Mouse (Mus musculus): ENCODE measurements around the gene Ppp2r5e.
"Not testable (repeated sequence)": the region's sequence is repeated elsewhere in the genome, so short reads cannot be mapped to it uniquely, and the experiment has no call there.

The Ppp2r5e gene

GRCm38 (mm10) chr12:75492549-75493327 is 103.3 kb downstream of the Ppp2r5e start:
- no peak for DNase-seq (ENCODE audit: low read depth in 1 of 2, low spot score in 2 of 2)

GRCm38 (mm10) chr12:75492148-75492547 is 103.9 kb downstream of the Ppp2r5e start:
- not testable (repeated sequence) for DNase-seq (ENCODE audit: low read depth in 1 of 2, low spot score in 2 of 2)

- DNase-seq (ENCODE audit: low read depth in 1 of 2, low spot score in 2 of 2), result no peak
These were observed 108.5 kb downstream of the Ppp2r5e start for GRCm38 (mm10) chr12:75487500-75487899.

GRCm38 (mm10) chr12:75486568-75487286 is 109.3 kb downstream of the Ppp2r5e start:
- no peak for DNase-seq (ENCODE audit: low read depth in 1 of 2, low spot score in 2 of 2)

- DNase-seq (ENCODE audit: low read depth in 1 of 2, low spot score in 2 of 2), result no peak
These were observed 113.3 kb downstream of the Ppp2r5e start for GRCm38 (mm10) chr12:75482781-75483180.

GRCm38 (mm10) chr12:75482015-75482414 is 114.0 kb downstream of the Ppp2r5e start:
- DNase-seq (ENCODE audit: low read depth in 1 of 2, low spot score in 2 of 2), result no peak

GRCm38 (mm10) chr12:75480031-75480430 is 116.0 kb downstream of the Ppp2r5e start:
- no peak for DNase-seq (ENCODE audit: low read depth in 1 of 2, low spot score in 2 of 2)

- DNase-seq (ENCODE audit: low read depth in 1 of 2, low spot score in 2 of 2), result no peak
These were observed 116.6 kb downstream of the Ppp2r5e start for GRCm38 (mm10) chr12:75479375-75479898.

- DNase-seq (ENCODE audit: low read depth in 1 of 2, low spot score in 2 of 2), result no peak
These were observed 117.4 kb downstream of the Ppp2r5e start for GRCm38 (mm10) chr12:75478596-75478995.

- no peak for DNase-seq (ENCODE audit: low read depth in 1 of 2, low spot score in 2 of 2)
These were observed 117.9 kb downstream of the Ppp2r5e start for GRCm38 (mm10) chr12:75478117-75478516.

- no peak for DNase-seq (ENCODE audit: low read depth in 1 of 2, low spot score in 2 of 2)
These were observed 123.0 kb downstream of the Ppp2r5e start for GRCm38 (mm10) chr12:75473021-75473420.

GRCm38 (mm10) chr12:75472107-75472506 is 123.9 kb downstream of the Ppp2r5e start:
- DNase-seq (ENCODE audit: low read depth in 1 of 2, low spot score in 2 of 2), result no peak

- no peak for DNase-seq (ENCODE audit: low read depth in 1 of 2, low spot score in 2 of 2)
These were observed 128.2 kb downstream of the Ppp2r5e start for GRCm38 (mm10) chr12:75467814-75468213.

- DNase-seq (ENCODE audit: low read depth in 1 of 2, low spot score in 2 of 2), result no peak
These were observed 128.9 kb downstream of the Ppp2r5e start for GRCm38 (mm10) chr12:75467127-75467526.

- DNase-seq (ENCODE audit: low read depth in 1 of 2, low spot score in 2 of 2), result no peak
These were observed 129.8 kb downstream of the Ppp2r5e start for GRCm38 (mm10) chr12:75466206-75466605.

GRCm38 (mm10) chr12:75464016-75464769 is 131.9 kb downstream of the Ppp2r5e start:
- DNase-seq (ENCODE audit: low read depth in 1 of 2, low spot score in 2 of 2), result no peak

GRCm38 (mm10) chr12:75460561-75460960 is 135.5 kb downstream of the Ppp2r5e start:
- no peak for DNase-seq (ENCODE audit: low read depth in 1 of 2, low spot score in 2 of 2)

- DNase-seq (ENCODE audit: low read depth in 1 of 2, low spot score in 2 of 2), result no peak
These were observed 136.4 kb downstream of the Ppp2r5e start for GRCm38 (mm10) chr12:75459656-75460055.

- DNase-seq (ENCODE audit: low read depth in 1 of 2, low spot score in 2 of 2), result no peak
These were observed 142.6 kb downstream of the Ppp2r5e start for GRCm38 (mm10) chr12:75453441-75453840.

- DNase-seq (ENCODE audit: low read depth in 1 of 2, low spot score in 2 of 2), result no peak
These were observed 143.0 kb downstream of the Ppp2r5e start for GRCm38 (mm10) chr12:75453027-75453426.

- DNase-seq (ENCODE audit: low read depth in 1 of 2, low spot score in 2 of 2), result no peak
These were observed 145.5 kb downstream of the Ppp2r5e start for GRCm38 (mm10) chr12:75450592-75450991.

Measured in monocyte, adult 2 months (primary cell).